Mouse (Mus musculus): ENCODE data around the gene Pla2g6.

Gene Pla2g6

DNA sequence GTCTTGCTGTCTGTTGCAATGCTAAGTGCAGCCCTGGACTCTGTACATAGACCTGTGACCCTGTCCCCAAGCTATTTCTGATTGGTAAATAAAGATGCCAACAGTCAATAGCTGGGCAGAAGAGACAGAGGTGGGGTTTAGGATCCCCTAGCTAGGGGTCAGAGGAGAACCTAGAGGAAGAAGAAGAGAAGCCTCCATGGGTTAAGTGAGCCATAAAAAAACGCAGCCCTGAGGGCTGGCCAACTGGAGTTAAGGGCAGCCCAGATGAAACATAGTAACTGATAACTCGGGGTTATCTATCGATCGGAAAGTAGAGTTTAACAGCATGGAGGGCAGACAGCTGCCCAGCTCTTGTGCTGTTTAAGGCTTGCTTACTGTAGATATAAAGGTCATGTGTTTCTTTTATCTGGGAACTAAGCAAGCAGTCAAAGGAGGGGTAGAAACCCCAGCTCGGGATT, 6.4 kb downstream of the Pla2g6 start:
- no peak for DNase-seq

DNA sequence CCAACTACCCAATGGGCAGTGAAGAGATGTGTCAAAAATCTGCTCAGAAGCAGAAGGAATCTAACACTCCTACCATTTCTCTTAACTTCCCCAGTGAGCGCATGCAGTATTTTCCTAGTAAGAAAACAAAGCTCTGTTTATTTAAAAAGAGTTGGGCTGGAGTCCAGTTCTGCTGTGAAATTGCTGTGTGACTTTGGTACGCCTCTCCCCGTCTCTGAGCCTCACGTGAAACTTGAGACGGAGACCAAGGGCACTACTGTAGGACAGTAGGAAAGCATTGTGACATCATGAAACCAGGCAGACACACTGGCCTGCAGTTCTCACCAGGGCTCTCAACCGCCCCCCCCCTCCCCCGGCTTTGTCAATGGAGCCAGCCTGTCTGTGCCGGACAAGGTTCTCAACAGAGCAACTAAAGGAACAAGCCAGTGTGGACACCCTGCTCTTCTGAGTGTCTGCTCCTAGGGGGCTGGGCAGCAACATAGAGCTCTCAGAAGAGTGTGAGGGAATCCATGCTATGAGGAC, 14.3 kb downstream of the Pla2g6 start:
- DNase-seq = no peak

DNA sequence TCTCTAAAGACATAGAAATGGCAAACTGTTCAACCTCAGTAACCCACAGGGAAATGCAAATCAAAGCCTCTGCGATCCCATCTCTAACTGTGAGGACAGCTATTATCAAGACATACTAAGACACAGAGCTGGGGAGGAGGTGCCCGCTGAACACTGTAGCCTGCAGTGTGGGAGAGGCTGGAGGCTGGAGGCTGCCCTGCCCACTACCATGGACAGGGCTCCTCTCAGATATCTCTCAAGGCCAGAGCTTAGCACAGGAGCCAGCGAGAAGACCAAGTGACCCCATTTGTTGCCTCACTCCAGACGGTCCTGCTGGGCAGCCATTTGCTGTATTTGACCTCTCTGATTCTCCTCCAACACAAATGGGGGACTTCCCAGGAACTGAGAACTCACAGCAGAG, 20.3 kb downstream of the Pla2g6 start:
- DNase-seq = no peak

DNA sequence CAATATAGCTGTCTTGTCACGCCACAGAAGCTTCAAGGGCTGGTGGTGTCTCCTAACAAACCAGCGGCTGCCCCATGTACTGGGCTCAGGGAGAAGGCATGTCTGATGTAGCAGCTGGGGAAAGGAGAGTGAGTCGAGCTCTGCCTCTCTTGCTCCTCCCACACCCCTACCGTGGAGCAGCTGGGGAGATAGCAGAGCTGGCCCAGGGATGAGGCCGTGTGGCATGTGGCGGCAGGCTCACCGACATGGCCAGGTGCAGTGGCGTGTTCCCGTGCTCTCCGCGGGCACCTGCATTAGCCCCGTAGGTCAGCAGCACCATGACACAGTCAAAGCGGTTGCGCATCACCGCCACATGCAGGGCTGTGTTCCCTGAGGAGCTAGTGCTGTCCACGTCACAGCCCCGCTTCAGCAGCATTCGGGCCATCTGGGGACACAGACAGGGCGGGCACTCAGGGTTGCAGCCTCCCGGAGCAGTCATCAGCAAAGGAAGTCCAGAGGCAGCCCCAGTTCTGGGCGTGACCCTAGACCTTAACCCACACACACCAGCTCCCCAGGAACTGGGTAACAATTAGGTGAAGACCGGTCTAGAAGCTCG, 22.1 kb downstream of the Pla2g6 start:
- no peak for DNase-seq

DNA sequence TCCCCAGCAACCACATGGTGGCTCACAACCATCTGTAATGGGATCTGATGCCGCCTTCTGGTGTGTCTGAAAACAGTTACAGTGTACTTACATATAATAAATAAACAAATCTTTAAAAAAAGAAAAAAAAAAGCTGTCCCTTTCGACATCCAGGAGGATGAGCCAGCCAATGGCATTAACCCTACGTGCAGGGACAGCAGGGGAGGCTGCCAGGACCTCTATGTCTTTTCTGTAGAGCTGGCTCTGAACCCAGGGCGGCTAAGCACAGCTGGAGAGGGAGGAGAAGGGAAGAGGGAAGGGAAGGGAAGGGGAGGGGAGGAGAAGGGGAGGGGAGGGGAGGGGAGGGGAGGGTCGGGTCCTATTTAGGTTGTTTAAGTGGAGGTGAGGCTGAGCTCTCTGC, 23.4 kb downstream of the Pla2g6 start:
- DNase-seq = no peak

- DNase-seq = no peak
Observed at GRCm38 (mm10) chr15:79303725-79304124, 24.5 kb downstream of the Pla2g6 start.

DNA sequence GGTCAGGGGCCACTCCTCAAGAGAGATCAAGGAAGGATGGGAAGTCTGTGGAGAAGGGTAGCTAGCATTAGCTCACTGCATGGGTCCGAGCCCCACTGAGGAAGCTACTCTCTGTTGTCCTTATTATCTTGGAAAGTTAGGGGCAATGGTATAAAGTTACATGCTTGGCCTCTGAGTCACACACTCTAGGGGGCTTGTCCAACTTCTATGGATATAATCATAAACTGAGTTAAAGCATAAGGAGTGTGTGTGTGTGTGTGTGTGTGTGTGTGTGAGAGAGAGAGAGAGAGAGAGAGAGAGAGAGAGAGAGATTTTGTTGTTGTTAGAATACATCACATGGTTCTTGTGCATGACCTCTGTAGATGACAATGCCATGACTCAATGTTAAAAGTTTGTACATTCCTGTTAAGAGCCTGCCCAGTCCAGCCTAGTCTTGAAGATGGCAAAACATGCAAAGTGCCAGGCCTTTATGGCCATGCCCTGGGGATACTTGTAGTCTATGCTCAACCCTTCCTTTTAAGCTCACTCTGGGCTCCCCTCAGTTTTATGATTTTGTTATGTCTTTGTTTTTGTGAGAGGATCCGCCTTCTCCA, 28.5 kb downstream of the Pla2g6 start:
- DNase-seq = no peak

GRCm38 (mm10) chr15:79298553-79298952, 29.6 kb downstream of the Pla2g6 start:
- DNase-seq = no peak

- DNase-seq = no peak
Observed at GRCm38 (mm10) chr15:79292779-79293178, 35.4 kb downstream of the Pla2g6 start.

DNA sequence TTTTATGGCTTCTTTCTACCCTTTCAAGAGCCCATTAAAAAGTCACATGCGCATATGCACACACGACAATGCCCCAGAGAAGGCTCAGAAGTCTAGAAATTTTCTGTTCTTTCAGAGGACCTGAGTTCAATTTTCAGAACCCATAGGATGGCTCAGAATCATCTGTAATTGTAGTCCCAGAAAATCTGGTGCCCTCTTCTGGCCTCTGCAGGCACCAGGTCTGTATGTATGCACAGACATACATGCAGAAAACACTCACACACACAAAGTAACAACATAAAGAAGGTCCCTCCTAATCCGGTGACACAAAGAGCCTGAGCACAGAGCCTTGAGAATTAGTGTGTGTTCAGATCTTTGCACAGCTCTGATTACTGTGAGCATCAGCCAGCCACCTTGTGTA, 37.9 kb downstream of the Pla2g6 start:
- DNase-seq = no peak

DNA sequence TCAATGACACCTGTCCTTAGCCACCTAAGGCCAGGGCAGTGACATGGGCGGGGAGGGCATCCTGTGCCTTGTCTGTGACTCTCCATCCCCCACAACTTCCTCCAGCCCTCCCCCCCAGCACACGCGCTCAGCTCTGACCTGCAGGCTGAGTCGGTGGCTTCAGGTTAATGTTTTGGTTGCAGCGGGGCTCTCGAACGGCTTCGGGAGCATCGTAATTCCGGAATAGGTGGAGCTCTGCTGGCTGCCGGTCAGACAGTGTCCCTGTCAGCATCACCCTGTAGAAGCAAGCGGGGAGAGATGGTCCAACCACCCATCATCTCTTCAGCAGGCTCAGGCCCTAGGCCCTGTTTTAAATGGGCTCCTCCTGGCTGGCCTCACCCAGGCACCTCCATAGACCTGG, 38.7 kb downstream of the Pla2g6 start:
- no peak for DNase-seq

DNA sequence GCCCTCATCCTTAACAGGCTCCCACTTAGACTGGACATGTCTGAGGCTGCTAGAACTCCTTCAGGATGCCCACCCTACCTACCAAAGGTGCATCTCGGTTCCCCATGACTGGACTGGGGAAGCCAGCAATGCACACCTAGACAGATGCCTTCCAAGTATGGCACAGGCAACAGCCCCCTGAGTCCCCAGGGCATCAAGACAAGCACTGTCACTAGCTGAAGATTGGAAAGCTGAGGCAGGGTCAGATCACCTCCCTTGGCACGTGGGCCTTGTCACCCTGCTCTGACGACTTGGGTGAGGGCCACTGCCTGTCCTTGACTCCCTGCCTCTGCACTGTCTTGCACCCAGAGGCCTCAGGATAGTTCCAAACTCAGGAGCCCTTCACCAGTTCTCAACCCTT, 39.8 kb downstream of the Pla2g6 start:
- no peak for DNase-seq

GRCm38 (mm10) chr15:79287091-79287490, 41.1 kb downstream of the Pla2g6 start:
- peak; percentile 28 for DNase-seq

GRCm38 (mm10) chr15:79286141-79286540, 42.0 kb downstream of the Pla2g6 start:
- DNase-seq = peak; percentile 61

DNA sequence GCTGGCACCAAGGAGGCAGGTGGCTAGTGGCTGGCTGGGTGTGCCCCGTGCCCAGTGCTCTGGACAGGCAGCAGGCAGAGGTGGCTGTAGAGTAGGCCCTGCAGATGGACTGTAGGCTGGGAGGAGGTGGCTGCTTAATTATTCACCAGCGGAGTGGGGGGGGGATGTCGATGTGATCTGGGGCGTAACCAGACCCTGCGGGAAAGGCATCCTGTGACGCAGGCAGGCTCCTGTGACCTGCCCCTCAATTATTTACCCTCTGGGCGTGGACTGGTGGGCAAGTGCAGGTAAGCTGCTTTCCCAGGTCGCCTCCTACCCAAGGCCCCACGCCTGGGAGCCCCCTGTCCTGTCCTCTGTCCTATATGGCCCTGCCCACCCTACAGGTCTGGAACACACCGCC, 42.8 kb downstream of the Pla2g6 start, which contains the start of gene Baiap2l2:
TSS of gene Baiap2l2 (minus strand) at position 139 of the 400 bp plus-strand sequence.
- peak; percentile 82 for DNase-seq

DNA sequence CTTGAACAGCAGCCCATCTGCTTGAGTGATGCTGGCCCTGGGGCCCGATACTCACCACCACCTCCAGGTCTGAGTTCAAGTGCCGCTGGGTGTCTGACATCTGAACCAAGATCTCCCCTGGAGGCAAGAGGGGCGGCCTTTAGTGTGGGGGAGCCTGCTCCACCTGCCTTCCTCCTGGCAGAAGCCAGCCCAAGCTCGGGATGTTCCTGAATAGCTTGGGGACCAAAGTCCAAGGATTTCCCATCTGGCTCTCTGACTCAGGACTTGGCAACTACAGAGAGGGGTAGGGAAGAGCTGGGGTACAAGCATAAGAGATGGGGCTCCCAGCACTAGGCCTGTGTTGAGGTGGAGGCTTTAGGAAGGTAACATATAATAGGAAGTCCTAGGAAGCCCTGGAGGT, 44.8 kb downstream of the Pla2g6 start:
- DNase-seq = peak; percentile 57

DNA sequence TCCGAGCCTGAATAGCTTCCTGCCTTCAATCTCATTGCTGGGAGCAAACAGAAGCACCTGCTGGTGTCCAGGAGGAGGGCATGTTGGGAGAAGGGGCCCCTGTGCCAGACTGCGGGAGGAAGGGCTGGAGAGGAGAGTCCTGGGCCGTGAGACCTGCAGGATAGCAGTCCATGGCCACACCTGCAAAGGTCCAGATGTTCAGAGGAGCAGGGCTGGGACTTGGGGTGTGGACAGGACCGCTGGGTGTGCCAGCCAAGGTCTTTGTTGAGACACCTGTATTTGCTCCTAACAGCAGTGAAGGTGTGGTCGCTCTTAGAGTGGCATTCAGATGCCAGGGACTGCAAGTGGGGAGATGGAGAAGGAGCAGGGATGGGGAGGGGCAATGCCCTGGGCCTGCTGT, 45.8 kb downstream of the Pla2g6 start:
- DNase-seq = no peak

GRCm38 (mm10) chr15:79281389-79281788, 46.8 kb downstream of the Pla2g6 start:
- DNase-seq = no peak

DNA sequence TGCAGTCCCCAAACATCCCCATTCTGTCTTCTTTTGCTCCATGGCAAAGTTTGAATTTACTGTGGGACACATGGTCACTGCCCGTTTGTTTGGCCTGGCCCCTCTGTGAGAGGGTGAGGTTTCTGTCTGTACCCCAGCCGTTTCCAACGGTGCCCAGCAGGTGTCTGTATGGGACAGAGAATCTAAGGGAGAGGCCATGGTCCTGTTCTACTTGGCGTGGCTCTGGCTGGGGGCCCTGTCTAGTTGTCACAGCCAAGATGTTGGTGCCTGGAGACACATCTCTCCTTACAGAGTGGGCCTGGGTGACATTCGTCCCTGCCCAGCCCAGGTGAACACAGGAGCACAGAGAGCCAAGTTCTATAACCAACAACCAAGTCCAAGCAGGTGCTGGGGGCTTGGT, 47.3 kb downstream of the Pla2g6 start:
- no peak for DNase-seq

DNA sequence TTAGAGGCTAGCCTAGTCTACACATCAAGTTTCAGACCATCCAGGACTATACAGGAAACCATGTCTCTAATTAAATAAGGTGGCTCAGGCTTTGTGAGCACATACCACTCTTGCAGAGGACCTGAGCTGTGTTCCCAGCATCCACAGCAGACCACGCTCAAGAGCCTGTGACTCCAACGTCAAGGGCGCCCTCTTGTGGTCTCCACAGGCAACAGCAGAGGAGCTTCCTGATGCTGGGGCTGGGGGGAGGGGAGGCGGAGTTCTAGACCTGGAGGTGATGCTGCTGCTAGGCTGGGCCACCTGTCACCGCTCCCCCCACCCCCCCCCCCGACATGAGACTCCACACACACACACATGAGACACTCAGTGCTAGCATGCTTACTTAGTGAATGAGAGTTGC, 48.0 kb downstream of the Pla2g6 start:
- peak; percentile 43 for DNase-seq

DNA sequence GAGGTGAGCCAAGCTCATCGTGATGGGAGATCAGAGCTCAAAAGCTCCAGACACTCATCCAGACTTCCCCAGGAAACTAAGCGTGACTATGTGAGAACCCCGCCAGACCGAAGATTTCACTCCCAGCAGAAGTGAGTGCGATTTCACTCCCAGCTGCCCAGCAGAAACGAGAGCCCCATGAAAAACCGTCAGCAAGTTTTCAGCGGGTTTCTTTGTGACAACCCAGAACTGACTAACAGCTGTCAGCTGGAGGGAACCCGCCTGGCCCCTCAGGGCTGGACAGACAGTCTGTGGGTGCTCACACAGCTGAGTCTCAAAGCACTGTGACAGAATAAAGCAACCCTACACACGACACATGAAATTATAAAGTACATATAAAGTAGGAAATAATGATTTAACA, 50.5 kb downstream of the Pla2g6 start:
- DNase-seq = no peak

GRCm38 (mm10) chr15:79273020-79273419, 55.2 kb downstream of the Pla2g6 start:
- no peak for DNase-seq

- no peak for DNase-seq
Observed at GRCm38 (mm10) chr15:79271124-79271746, 57.0 kb downstream of the Pla2g6 start.

All from kidney, adult 18-20 months (tissue).